Mouse (Mus musculus): Measurements from ENCODE around the gene Mphosph9. TPM values are rescaled to one million over a fixed set of nuclear protein-coding genes. Genes with fewer than 3 reads are reported as not detected.

Mphosph9 gene
- polyA plus RNA-seq, 1 experiment from 2014 or later, result 2.9 TPM

DNA sequence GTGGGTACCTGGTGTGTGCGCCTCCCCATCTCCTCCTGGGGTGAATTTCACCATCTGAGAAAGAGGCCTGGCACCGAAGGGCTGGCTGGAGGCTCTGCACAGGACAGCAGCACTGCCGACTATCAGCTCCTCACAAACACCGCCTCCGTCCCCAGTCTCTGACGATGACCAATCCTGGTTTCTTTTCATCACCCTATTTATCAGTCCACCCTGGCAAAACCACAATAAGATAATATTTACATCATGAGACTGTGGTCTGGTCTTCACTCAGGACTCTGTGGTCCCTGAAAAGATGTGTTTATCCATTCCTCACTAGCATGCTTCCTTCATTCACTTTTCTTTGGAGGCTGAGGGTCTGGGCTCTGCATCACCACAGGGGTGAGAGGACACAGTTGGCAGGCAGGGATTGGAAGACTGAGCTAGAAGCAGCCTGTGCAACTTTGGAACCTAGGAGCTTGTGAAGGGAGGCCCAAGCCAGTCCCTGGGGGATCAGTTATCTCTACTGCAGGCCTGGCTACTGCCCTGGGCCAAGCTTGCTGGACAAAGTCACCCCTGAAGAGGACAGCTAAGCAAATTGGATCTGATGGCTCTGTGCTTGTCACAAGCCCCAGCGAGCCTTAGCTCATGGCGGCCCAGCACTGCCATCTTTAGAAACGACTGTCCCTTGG is 123.5 kb downstream of the Mphosph9 start:
- 85% methylated on average over 9 of the region's 9 CpGs for WGBS
- Histone ChIP-seq H3K27ac (replicated peaks) (no peak overlapping the region), H3K4me2 (replicated peaks; ENCODE audit: low read depth) (no peak overlapping the region), H3K36me3 (ENCODE audit: control insufficient read depth, insufficient read depth, low read length) (no peaks in the 10 kb centered on the region), H3K9ac (ENCODE audit: low read length) (no peak overlapping the region), H3K4me1 (replicated peaks; ENCODE audit: control insufficient read depth, insufficient read depth) (peaks cover 21% of the 10 kb centered on the region), H3K27me3 (ENCODE audit: control insufficient read depth, insufficient read depth, low read length) (no peaks in the 10 kb centered on the region), H3K4me3 (ENCODE audit: low read depth, low read length) (no peak overlapping the region), H3K9me3 (ENCODE audit: control insufficient read depth, low read length) (no peaks in the 10 kb centered on the region)
- no peak for DNase-seq (ENCODE audit: low spot score)
- no peak for TF ChIP-seq CTCF (IDR thresholded peaks at IDR 0.05; ENCODE audit: low read depth)
- TF ChIP-seq EP300 (optimal IDR thresholded peaks at IDR 0.05), result no peak
- no peak for ATAC-seq (ENCODE audit: low FRiP score, low TSS enrichment)

DNA sequence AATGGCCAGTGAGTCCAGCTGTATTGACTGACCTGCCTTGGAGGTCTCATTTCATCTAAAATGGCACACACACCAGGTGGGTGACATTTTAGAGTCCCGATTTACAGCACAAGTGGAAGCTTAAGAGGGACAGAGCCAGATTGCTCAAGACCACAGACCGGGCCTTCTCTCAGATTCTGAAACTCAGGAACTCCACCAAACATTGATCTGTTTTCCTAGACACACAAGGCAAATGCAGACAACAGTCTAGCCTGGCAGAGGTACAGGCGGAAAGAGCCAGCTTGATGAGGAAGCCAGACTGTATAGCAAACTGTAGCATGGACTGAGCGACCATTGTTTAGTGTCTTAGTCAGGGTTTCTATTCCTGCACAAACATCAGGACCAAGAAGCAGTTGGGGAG is 124.5 kb downstream of the Mphosph9 start:
- Histone ChIP-seq H3K4me1 (replicated peaks; ENCODE audit: control insufficient read depth, insufficient read depth) (peaks cover 21% of the 10 kb centered on the region), H3K36me3 (ENCODE audit: control insufficient read depth, insufficient read depth, low read length) (no peaks in the 10 kb centered on the region), H3K4me3 (ENCODE audit: low read depth, low read length) (no peak overlapping the region), H3K9ac (ENCODE audit: low read length) (no peak overlapping the region), H3K9me3 (ENCODE audit: control insufficient read depth, low read length) (no peaks in the 10 kb centered on the region), H3K4me2 (replicated peaks; ENCODE audit: low read depth) (no peak overlapping the region), H3K27ac (replicated peaks) (no peak overlapping the region), H3K27me3 (ENCODE audit: control insufficient read depth, insufficient read depth, low read length) (no peaks in the 10 kb centered on the region)
- DNase-seq (ENCODE audit: low spot score), result no peak
- WGBS, result 85% methylated on average over 4 of the region's 4 CpGs
- TF ChIP-seq EP300 (optimal IDR thresholded peaks at IDR 0.05) (no peak), CTCF (IDR thresholded peaks at IDR 0.05; ENCODE audit: low read depth) (no peak)
- ATAC-seq (ENCODE audit: low FRiP score, low TSS enrichment), result no peak

GRCm38 (mm10) chr5:124202071-124202470 is 125.7 kb downstream of the Mphosph9 start:
- H3K36me3 ChIP-seq (ENCODE audit: control insufficient read depth, insufficient read depth, low read length), result no peaks in the 10 kb centered on the region
- no peak overlapping the region for H3K4me3 ChIP-seq (ENCODE audit: low read depth, low read length)
- peak overlapping the region; percentile 13; the same call in 1 of the 2 replicates for H3K27ac ChIP-seq (replicated peaks)
- H3K27me3 ChIP-seq (ENCODE audit: control insufficient read depth, insufficient read depth, low read length), result no peaks in the 10 kb centered on the region
- no peak overlapping the region for H3K4me2 ChIP-seq (replicated peaks; ENCODE audit: low read depth)
- H3K9ac ChIP-seq (ENCODE audit: low read length), result no peak overlapping the region
- peaks cover 18% of the 10 kb centered on the region for H3K4me1 ChIP-seq (replicated peaks; ENCODE audit: control insufficient read depth, insufficient read depth)
- 57% methylated on average over 4 of the region's 4 CpGs for WGBS
- no peak for TF ChIP-seq EP300 (optimal IDR thresholded peaks at IDR 0.05)
- TF ChIP-seq CTCF (IDR thresholded peaks at IDR 0.05; ENCODE audit: low read depth), result no peak
- DNase-seq (ENCODE audit: low spot score), result no peak
- ATAC-seq (ENCODE audit: low FRiP score, low TSS enrichment), result no peak
- H3K9me3 ChIP-seq (ENCODE audit: control insufficient read depth, low read length), result no peaks in the 10 kb centered on the region

- WGBS, result 53% methylated on average over 2 of the region's 2 CpGs
- no peaks in the 10 kb centered on the region for H3K9me3 ChIP-seq (ENCODE audit: control insufficient read depth, low read length)
- DNase-seq (ENCODE audit: low spot score), result no peak
- H3K36me3 ChIP-seq (ENCODE audit: control insufficient read depth, insufficient read depth, low read length), result no peaks in the 10 kb centered on the region
- peak overlapping the region; percentile 13; the same call in 1 of the 2 replicates for H3K27ac ChIP-seq (replicated peaks)
- H3K4me3 ChIP-seq (ENCODE audit: low read depth, low read length), result no peak overlapping the region
- H3K27me3 ChIP-seq (ENCODE audit: control insufficient read depth, insufficient read depth, low read length), result no peaks in the 10 kb centered on the region
- H3K4me2 ChIP-seq (replicated peaks; ENCODE audit: low read depth), result no peak overlapping the region
- no peak overlapping the region for H3K9ac ChIP-seq (ENCODE audit: low read length)
- no peak for ATAC-seq (ENCODE audit: low FRiP score, low TSS enrichment)
- TF ChIP-seq EP300 (optimal IDR thresholded peaks at IDR 0.05) (no peak), CTCF (IDR thresholded peaks at IDR 0.05; ENCODE audit: low read depth) (no peak)
- peaks cover 14% of the 10 kb centered on the region for H3K4me1 ChIP-seq (replicated peaks; ENCODE audit: control insufficient read depth, insufficient read depth)
Measured at GRCm38 (mm10) chr5:124201564-124201963, 126.2 kb downstream of the Mphosph9 start.

Other genes with a start within 250 kb of the Mphosph9 start
- gene Abcb9, start 232.2 kb downstream of the Mphosph9 start, polyA plus RNA-seq (2015; fragmentation: Nextera tagmentation; extraction: Ambion mirVana), result 7.7 and 8.2 TPM in 2 replicates
- gene Ogfod2, start 215.7 kb downstream of the Mphosph9 start, polyA plus RNA-seq (2015; fragmentation: Nextera tagmentation; extraction: Ambion mirVana), result 19.0 and 21.0 TPM in 2 replicates
- 77.1 and 78.9 TPM in 2 replicates for gene Arl6ip4, start 211.9 kb downstream of the Mphosph9 start, polyA plus RNA-seq (2015; fragmentation: Nextera tagmentation; extraction: Ambion mirVana)
- gene Pitpnm2, start 78.2 kb downstream of the Mphosph9 start, polyA plus RNA-seq (2015; fragmentation: Nextera tagmentation; extraction: Ambion mirVana), result 1.8 and 2.3 TPM in 2 replicates
- gene 2810006K23Rik, start 117 bp upstream of the Mphosph9 start, polyA plus RNA-seq (2015; fragmentation: Nextera tagmentation; extraction: Ambion mirVana), result 6.4 and 6.9 TPM in 2 replicates
- gene Cdk2ap1, start 35.1 kb upstream of the Mphosph9 start, polyA plus RNA-seq (2015; fragmentation: Nextera tagmentation; extraction: Ambion mirVana), result 57.6 and 81.6 TPM in 2 replicates
- 44.8 and 45.2 TPM in 2 replicates for gene Sbno1, start 98.0 kb upstream of the Mphosph9 start, polyA plus RNA-seq (2015; fragmentation: Nextera tagmentation; extraction: Ambion mirVana)
- 64.1 and 90.2 TPM in 2 replicates for gene Kmt5a, start 112.0 kb upstream of the Mphosph9 start, polyA plus RNA-seq (2015; fragmentation: Nextera tagmentation; extraction: Ambion mirVana)
- gene Rilpl2, start 150.4 kb upstream of the Mphosph9 start, polyA plus RNA-seq (2015; fragmentation: Nextera tagmentation; extraction: Ambion mirVana), result 19.3 and 20.7 TPM in 2 replicates
- gene Snrnp35, start 155.2 kb upstream of the Mphosph9 start, polyA plus RNA-seq (2015; fragmentation: Nextera tagmentation; extraction: Ambion mirVana), result 9.1 and 10.8 TPM in 2 replicates
- 9.0 and 9.3 TPM in 2 replicates for gene Rilpl1, start 203.4 kb upstream of the Mphosph9 start, polyA plus RNA-seq (2015; fragmentation: Nextera tagmentation; extraction: Ambion mirVana)
- 544 and 572 TPM in 2 replicates for gene Tmed2, start 212.7 kb upstream of the Mphosph9 start, polyA plus RNA-seq (2015; fragmentation: Nextera tagmentation; extraction: Ambion mirVana)
- 5.8 and 6.1 TPM in 2 replicates for gene Ddx55, start 224.9 kb upstream of the Mphosph9 start, polyA plus RNA-seq (2015; fragmentation: Nextera tagmentation; extraction: Ambion mirVana)